Mouse (Mus musculus): ENCODE measurements around the gene Rasl10a. TPM values are rescaled to one million over a fixed set of nuclear protein-coding genes. Genes with fewer than 3 reads are reported as not detected.
A peak's percentile ranks its signal among the peaks of the same experiment; 100 is the strongest.

Gene Rasl10a
- polyA plus RNA-seq, 1 experiment from 2014 or later = 0.93 TPM

- peak; percentile 65 for TF ChIP-seq CTCF (IDR thresholded peaks at IDR 0.05; ENCODE audit: low read depth)
- Histone ChIP-seq H3K9ac (ENCODE audit: low read depth, low read length) (no peak overlapping the region), H3K4me2 (replicated peaks; ENCODE audit: low read depth) (no peak overlapping the region), H3K4me3 (ENCODE audit: low read depth, low read length) (no peak overlapping the region), H3K36me3 (ENCODE audit: control insufficient read depth, insufficient read depth) (peaks cover 51% of the 10 kb centered on the region), H3K9me3 (ENCODE audit: control insufficient read depth) (no peaks in the 10 kb centered on the region), H3K27me3 (replicated peaks; ENCODE audit: control insufficient read depth, insufficient read depth, low read length) (no peaks in the 10 kb centered on the region), H3K27ac (ENCODE audit: low read depth, low read length) (no peak overlapping the region), H3K4me1 (replicated peaks; ENCODE audit: control insufficient read depth, insufficient read depth, low read length) (no peaks in the 10 kb centered on the region)
- ATAC-seq = no peak
- WGBS = 25% methylated on average over 2 of the region's 2 CpGs
These were observed 33.8 kb downstream of the Rasl10a start for GRCm38 (mm10) chr11:5091706-5092105.

DNA sequence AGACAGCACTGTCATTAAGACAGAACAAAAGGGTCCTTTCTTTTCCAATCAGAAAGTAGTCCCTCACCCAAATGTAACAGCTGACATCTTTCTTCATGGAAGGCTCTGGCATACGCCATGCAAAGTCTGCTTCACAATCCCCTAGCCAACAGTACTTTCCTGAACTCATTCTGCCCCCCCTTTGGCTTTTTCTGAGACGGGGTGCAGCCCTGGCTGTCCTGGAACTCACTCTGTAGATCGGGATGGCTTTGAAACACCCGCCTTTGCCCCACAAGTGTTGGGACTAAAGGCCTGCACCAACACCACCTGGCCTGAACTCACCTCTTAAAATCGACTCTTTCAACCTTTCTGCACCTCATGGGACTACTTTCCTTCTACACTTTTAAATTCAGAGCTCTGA is 37.9 kb downstream of the Rasl10a start:
- no peaks in the 10 kb centered on the region for H3K9me3 ChIP-seq (ENCODE audit: control insufficient read depth)
- no peak for TF ChIP-seq CTCF (IDR thresholded peaks at IDR 0.05; ENCODE audit: low read depth)
- no peaks in the 10 kb centered on the region for H3K27me3 ChIP-seq (replicated peaks; ENCODE audit: control insufficient read depth, insufficient read depth, low read length)
- WGBS = 61% methylated on average over 5 of the region's 5 CpGs
- ATAC-seq = no peak
- no peak overlapping the region for H3K4me2 ChIP-seq (replicated peaks; ENCODE audit: low read depth)
- H3K36me3 ChIP-seq (ENCODE audit: control insufficient read depth, insufficient read depth) = peaks cover 13% of the 10 kb centered on the region
- H3K4me3 ChIP-seq (ENCODE audit: low read depth, low read length) = no peak overlapping the region
- H3K27ac ChIP-seq (ENCODE audit: low read depth, low read length) = no peak overlapping the region
- H3K4me1 ChIP-seq (replicated peaks; ENCODE audit: control insufficient read depth, insufficient read depth, low read length) = peaks cover 5% of the 10 kb centered on the region; the same call in 1 of the 2 replicates
- no peak overlapping the region for H3K9ac ChIP-seq (ENCODE audit: low read depth, low read length)

DNA sequence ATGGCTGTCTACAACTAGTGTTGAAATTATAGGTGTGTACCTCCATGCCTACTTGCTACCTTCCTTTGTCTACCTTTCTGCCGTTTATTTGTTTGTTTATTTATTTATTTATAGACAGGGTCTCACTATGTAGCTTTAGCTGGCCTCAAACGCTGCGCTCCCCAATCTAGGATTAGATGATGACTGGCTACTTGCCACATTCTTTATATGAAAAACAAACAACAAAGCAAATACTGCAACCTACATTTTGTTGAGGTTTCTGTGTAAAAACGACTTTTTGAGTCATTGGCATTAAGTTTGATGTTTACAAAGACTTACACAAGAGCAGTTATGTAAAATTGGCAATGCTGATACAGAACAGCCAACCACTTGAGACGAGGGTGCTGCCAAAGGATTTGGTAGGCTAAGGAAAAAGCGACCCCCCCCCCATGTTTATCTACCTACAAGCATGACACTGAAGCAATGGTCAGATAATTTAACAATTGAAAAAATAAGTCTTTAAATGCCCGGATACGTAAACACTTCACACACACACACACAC is 38.6 kb downstream of the Rasl10a start:
- peak overlapping the region; percentile 98; the same call in 1 of the 2 replicates for H3K4me3 ChIP-seq (ENCODE audit: low read depth, low read length)
- H3K36me3 ChIP-seq (ENCODE audit: control insufficient read depth, insufficient read depth) = peaks cover 7% of the 10 kb centered on the region
- no peaks in the 10 kb centered on the region for H3K27me3 ChIP-seq (replicated peaks; ENCODE audit: control insufficient read depth, insufficient read depth, low read length)
- no peak overlapping the region for H3K27ac ChIP-seq (ENCODE audit: low read depth, low read length)
- H3K4me1 ChIP-seq (replicated peaks; ENCODE audit: control insufficient read depth, insufficient read depth, low read length) = peaks cover 5% of the 10 kb centered on the region; the same call in 1 of the 2 replicates
- ATAC-seq = no peak
- no peaks in the 10 kb centered on the region for H3K9me3 ChIP-seq (ENCODE audit: control insufficient read depth)
- peak overlapping the region; percentile 81 for H3K4me2 ChIP-seq (replicated peaks; ENCODE audit: low read depth)
- WGBS = 35% methylated on average over 8 of the region's 8 CpGs
- H3K9ac ChIP-seq (ENCODE audit: low read depth, low read length) = no peak overlapping the region
- no peak for TF ChIP-seq CTCF (IDR thresholded peaks at IDR 0.05; ENCODE audit: low read depth)

DNA sequence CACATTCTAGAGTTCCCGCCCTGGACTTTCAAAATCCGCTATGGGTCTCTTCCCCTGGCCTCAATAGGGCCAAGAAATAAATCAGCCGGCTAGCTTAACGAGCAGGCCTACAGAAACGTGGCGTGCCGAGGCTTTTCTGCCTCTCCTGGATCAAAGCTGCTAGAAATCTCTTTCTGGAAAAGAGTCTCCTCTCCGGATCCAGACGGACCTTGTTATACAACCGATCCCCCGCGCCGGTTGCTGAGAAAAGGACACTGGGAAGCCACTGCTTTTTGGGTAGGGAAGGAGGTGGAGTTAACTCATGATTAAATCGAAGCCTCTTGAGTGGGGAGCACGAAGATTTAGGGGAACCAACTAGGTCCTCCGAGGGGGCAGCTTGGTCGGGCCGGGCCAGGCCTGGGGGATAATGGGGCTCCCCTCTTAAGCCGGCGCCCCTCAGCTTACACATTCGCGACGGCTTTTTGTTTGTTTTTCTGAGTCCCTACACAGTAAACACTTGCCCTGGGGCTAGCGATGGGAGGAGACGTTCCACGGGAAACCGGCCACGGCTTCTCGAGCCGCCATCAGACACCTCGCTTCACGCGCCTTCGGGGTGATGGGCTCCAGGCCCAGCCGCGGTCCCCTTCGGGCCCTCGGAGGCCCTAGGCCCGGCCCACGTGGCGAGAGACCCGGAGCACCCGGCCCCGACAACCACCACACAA is 40.3 kb downstream of the Rasl10a start:
- H3K4me2 ChIP-seq (replicated peaks; ENCODE audit: low read depth) = peak overlapping the region; percentile 81
- peaks cover 3% of the 10 kb centered on the region; the same call in 1 of the 2 replicates for H3K36me3 ChIP-seq (ENCODE audit: control insufficient read depth, insufficient read depth)
- H3K4me1 ChIP-seq (replicated peaks; ENCODE audit: control insufficient read depth, insufficient read depth, low read length) = peaks cover 5% of the 10 kb centered on the region; the same call in 1 of the 2 replicates
- H3K4me3 ChIP-seq (ENCODE audit: low read depth, low read length) = peak overlapping the region; percentile 98
- no peaks in the 10 kb centered on the region for H3K27me3 ChIP-seq (replicated peaks; ENCODE audit: control insufficient read depth, insufficient read depth, low read length)
- H3K9ac ChIP-seq (ENCODE audit: low read depth, low read length) = peak overlapping the region; percentile 94
- H3K27ac ChIP-seq (ENCODE audit: low read depth, low read length) = peak overlapping the region; percentile 95
- no peaks in the 10 kb centered on the region for H3K9me3 ChIP-seq (ENCODE audit: control insufficient read depth)
- no peak for ATAC-seq
- WGBS = under 1% methylated on average over 44 of the region's 44 CpGs
- TF ChIP-seq CTCF (IDR thresholded peaks at IDR 0.05; ENCODE audit: low read depth) = no peak

DNA sequence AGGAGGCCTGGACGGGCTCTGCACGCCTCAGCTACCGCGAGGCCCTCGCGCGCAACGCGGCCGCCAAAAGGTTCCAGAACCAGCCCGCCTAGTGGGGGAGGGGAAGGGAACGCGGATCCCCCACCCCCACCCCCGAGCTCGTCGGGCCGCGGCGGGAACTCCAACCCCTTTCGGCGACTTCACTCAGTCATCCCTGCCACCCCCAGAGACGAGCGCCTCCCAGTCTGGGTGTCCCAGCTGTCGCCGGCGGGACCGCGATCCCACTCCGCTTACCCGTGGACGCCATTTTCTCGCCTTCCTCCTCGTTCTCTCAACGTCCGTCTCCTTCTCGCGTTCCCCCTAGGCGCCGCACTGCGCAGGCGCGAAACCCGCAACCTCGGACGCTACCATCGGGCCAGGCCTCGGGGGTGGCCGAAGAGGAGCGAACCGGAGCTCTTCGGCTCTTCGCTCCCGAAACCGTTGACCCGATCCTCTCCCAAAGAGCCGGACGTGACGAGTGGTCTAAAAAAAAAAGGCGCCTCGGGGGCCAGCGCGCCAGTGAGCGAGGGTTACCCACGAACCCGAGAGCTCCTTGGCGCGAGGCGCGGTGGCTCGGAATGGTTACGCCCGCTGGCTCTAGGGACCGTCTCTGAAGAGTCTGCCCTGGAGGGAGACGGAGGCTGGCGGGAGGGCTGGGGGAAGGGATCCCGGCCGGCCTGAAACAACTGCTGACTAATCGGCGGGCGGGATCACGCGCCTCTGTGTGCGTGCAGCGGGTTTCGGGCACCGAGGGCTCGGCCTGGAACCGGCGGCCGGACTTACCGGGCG is 41.0 kb downstream of the Rasl10a start, which contains the start of the genes Rhbdd3 and Ewsr1:
Rhbdd3 (plus strand) TSS at position 191 of the 807 bp plus-strand sequence.
Ewsr1 (minus strand) TSS at position 531 of the 807 bp plus-strand sequence.
- Histone ChIP-seq H3K4me1 (replicated peaks; ENCODE audit: control insufficient read depth, insufficient read depth, low read length) (peaks cover 5% of the 10 kb centered on the region; the same call in 1 of the 2 replicates), H3K27ac (ENCODE audit: low read depth, low read length) (peak within 1 kb of the TSS; percentile 95), H3K9ac (ENCODE audit: low read depth, low read length) (peak within 1 kb of the TSS; percentile 94), H3K27me3 (replicated peaks; ENCODE audit: control insufficient read depth, insufficient read depth, low read length) (no peaks in the 10 kb centered on the region), H3K9me3 (ENCODE audit: control insufficient read depth) (no peaks in the 10 kb centered on the region), H3K36me3 (ENCODE audit: control insufficient read depth, insufficient read depth) (peaks cover 7% of the 10 kb centered on the region; the same call in 1 of the 2 replicates), H3K4me2 (replicated peaks; ENCODE audit: low read depth) (peak within 1 kb of the TSS; percentile 81), H3K4me3 (ENCODE audit: low read depth, low read length) (peak within 1 kb of the TSS; percentile 98)
- TF ChIP-seq CTCF (IDR thresholded peaks at IDR 0.05; ENCODE audit: low read depth) = no peak
- under 1% methylated on average over 90 of the region's 92 CpGs for WGBS
- peak; percentile 93 for ATAC-seq
